Mouse (Mus musculus): Measurements from ENCODE around the gene Rnf217. TPM values are rescaled to one million over a fixed set of nuclear protein-coding genes. Genes with fewer than 3 reads are reported as not detected.
A peak's percentile ranks its signal among the peaks of the same experiment; 100 is the strongest.

Rnf217 gene
- polyA plus RNA-seq, 1 experiment from 2014 or later = 0.15 TPM

- Histone ChIP-seq H3K36me3 (ENCODE audit: control insufficient read depth, insufficient read depth) (no peaks in the 10 kb centered on the region), H3K4me2 (ENCODE audit: low read depth, low read length) (peak overlapping the region; percentile 61), H3K9me3 (replicated peaks; ENCODE audit: control insufficient read depth, low read length) (no peaks in the 10 kb centered on the region), H3K27ac (ENCODE audit: low read length) (no peak overlapping the region), H3K4me3 (ENCODE audit: low read depth, low read length) (no peak overlapping the region; the same call in 1 of the 2 replicates), H3K9ac (ENCODE audit: low read depth, low read length) (no peak overlapping the region), H3K4me1 (ENCODE audit: control insufficient read depth, low read depth, low read length) (no peaks in the 10 kb centered on the region), H3K27me3 (ENCODE audit: control insufficient read depth, insufficient read depth, low read depth, low read length) (peaks cover 20% of the 10 kb centered on the region)
- 24% methylated on average over 11 of the region's 11 CpGs for WGBS (ENCODE audit: insufficient replicate concordance)
- no peak for ATAC-seq (ENCODE audit: low read depth)
These were observed 1.8 kb downstream of the Rnf217 start for GRCm38 (mm10) chr10:31606981-31607867.

GRCm38 (mm10) chr10:31603855-31604254 is 5.1 kb downstream of the Rnf217 start:
- Histone ChIP-seq H3K9me3 (replicated peaks; ENCODE audit: control insufficient read depth, low read length) (no peaks in the 10 kb centered on the region), H3K4me3 (ENCODE audit: low read depth, low read length) (no peak overlapping the region), H3K27ac (ENCODE audit: low read length) (no peak overlapping the region), H3K4me1 (ENCODE audit: control insufficient read depth, low read depth, low read length) (no peaks in the 10 kb centered on the region), H3K36me3 (ENCODE audit: control insufficient read depth, insufficient read depth) (no peaks in the 10 kb centered on the region), H3K9ac (ENCODE audit: low read depth, low read length) (no peak overlapping the region), H3K27me3 (ENCODE audit: control insufficient read depth, insufficient read depth, low read depth, low read length) (peaks cover 11% of the 10 kb centered on the region), H3K4me2 (ENCODE audit: low read depth, low read length) (no peak overlapping the region)
- WGBS (ENCODE audit: insufficient replicate concordance) = 68% methylated on average over 4 of the region's 4 CpGs
- no peak for ATAC-seq (ENCODE audit: low read depth)

GRCm38 (mm10) chr10:31600116-31600515 is 8.9 kb downstream of the Rnf217 start:
- no peak for ATAC-seq (ENCODE audit: low read depth)
- Histone ChIP-seq H3K27ac (ENCODE audit: low read length) (no peak overlapping the region), H3K9me3 (replicated peaks; ENCODE audit: control insufficient read depth, low read length) (no peaks in the 10 kb centered on the region), H3K27me3 (ENCODE audit: control insufficient read depth, insufficient read depth, low read depth, low read length) (no peaks in the 10 kb centered on the region), H3K36me3 (ENCODE audit: control insufficient read depth, insufficient read depth) (no peaks in the 10 kb centered on the region), H3K4me3 (ENCODE audit: low read depth, low read length) (no peak overlapping the region), H3K9ac (ENCODE audit: low read depth, low read length) (no peak overlapping the region), H3K4me2 (ENCODE audit: low read depth, low read length) (no peak overlapping the region), H3K4me1 (ENCODE audit: control insufficient read depth, low read depth, low read length) (no peaks in the 10 kb centered on the region)
- WGBS (ENCODE audit: insufficient replicate concordance) = 56% methylated on average over 6 of the region's 6 CpGs

- no peak overlapping the region for H3K27ac ChIP-seq (ENCODE audit: low read length)
- H3K27me3 ChIP-seq (ENCODE audit: control insufficient read depth, insufficient read depth, low read depth, low read length) = no peaks in the 10 kb centered on the region
- no peak overlapping the region for H3K4me2 ChIP-seq (ENCODE audit: low read depth, low read length)
- no peak overlapping the region for H3K4me3 ChIP-seq (ENCODE audit: low read depth, low read length)
- 0 out of 2 replicates have a peak, but pooled peaks cover under 1% of the 10 kb centered on the region for H3K4me1 ChIP-seq (ENCODE audit: control insufficient read depth, low read depth, low read length)
- WGBS (ENCODE audit: insufficient replicate concordance) = 52% methylated on average over 2 of the region's 2 CpGs
- no peaks in the 10 kb centered on the region for H3K9me3 ChIP-seq (replicated peaks; ENCODE audit: control insufficient read depth, low read length)
- no peak overlapping the region for H3K9ac ChIP-seq (ENCODE audit: low read depth, low read length)
- ATAC-seq (ENCODE audit: low read depth) = no peak
- no peaks in the 10 kb centered on the region for H3K36me3 ChIP-seq (ENCODE audit: control insufficient read depth, insufficient read depth)
These were observed 11.1 kb downstream of the Rnf217 start for GRCm38 (mm10) chr10:31597886-31598285.

- Histone ChIP-seq H3K36me3 (ENCODE audit: control insufficient read depth, insufficient read depth) (no peaks in the 10 kb centered on the region), H3K9ac (ENCODE audit: low read depth, low read length) (no peak overlapping the region), H3K4me2 (ENCODE audit: low read depth, low read length) (no peak overlapping the region), H3K27ac (ENCODE audit: low read length) (no peak overlapping the region), H3K9me3 (replicated peaks; ENCODE audit: control insufficient read depth, low read length) (no peaks in the 10 kb centered on the region), H3K27me3 (ENCODE audit: control insufficient read depth, insufficient read depth, low read depth, low read length) (no peaks in the 10 kb centered on the region), H3K4me3 (ENCODE audit: low read depth, low read length) (no peak overlapping the region), H3K4me1 (ENCODE audit: control insufficient read depth, low read depth, low read length) (0 out of 2 replicates have a peak, but pooled peaks cover 3% of the 10 kb centered on the region)
- ATAC-seq (ENCODE audit: low read depth) = no peak
- 58% methylated on average over 4 of the region's 4 CpGs for WGBS (ENCODE audit: insufficient replicate concordance)
These were observed 12.2 kb downstream of the Rnf217 start for GRCm38 (mm10) chr10:31596804-31597203.

GRCm38 (mm10) chr10:31595326-31595725 is 13.7 kb downstream of the Rnf217 start:
- Histone ChIP-seq H3K4me3 (ENCODE audit: low read depth, low read length) (no peak overlapping the region), H3K4me2 (ENCODE audit: low read depth, low read length) (no peak overlapping the region), H3K4me1 (ENCODE audit: control insufficient read depth, low read depth, low read length) (0 out of 2 replicates have a peak, but pooled peaks cover 3% of the 10 kb centered on the region), H3K27me3 (ENCODE audit: control insufficient read depth, insufficient read depth, low read depth, low read length) (no peaks in the 10 kb centered on the region), H3K9ac (ENCODE audit: low read depth, low read length) (no peak overlapping the region), H3K27ac (ENCODE audit: low read length) (no peak overlapping the region), H3K36me3 (ENCODE audit: control insufficient read depth, insufficient read depth) (no peaks in the 10 kb centered on the region), H3K9me3 (replicated peaks; ENCODE audit: control insufficient read depth, low read length) (no peaks in the 10 kb centered on the region)
- no peak for ATAC-seq (ENCODE audit: low read depth)
- WGBS (ENCODE audit: insufficient replicate concordance) = 80% methylated on average over 4 of the region's 4 CpGs

GRCm38 (mm10) chr10:31592741-31593524 is 16.1 kb downstream of the Rnf217 start:
- Histone ChIP-seq H3K36me3 (ENCODE audit: control insufficient read depth, insufficient read depth) (no peaks in the 10 kb centered on the region), H3K4me1 (ENCODE audit: control insufficient read depth, low read depth, low read length) (0 out of 2 replicates have a peak, but pooled peaks cover 3% of the 10 kb centered on the region), H3K4me3 (ENCODE audit: low read depth, low read length) (no peak overlapping the region), H3K9ac (ENCODE audit: low read depth, low read length) (no peak overlapping the region), H3K27me3 (ENCODE audit: control insufficient read depth, insufficient read depth, low read depth, low read length) (no peaks in the 10 kb centered on the region), H3K27ac (ENCODE audit: low read length) (no peak overlapping the region), H3K9me3 (replicated peaks; ENCODE audit: control insufficient read depth, low read length) (no peaks in the 10 kb centered on the region), H3K4me2 (ENCODE audit: low read depth, low read length) (no peak overlapping the region)
- WGBS (ENCODE audit: insufficient replicate concordance) = 38% methylated on average over 9 of the region's 9 CpGs
- ATAC-seq (ENCODE audit: low read depth) = no peak

GRCm38 (mm10) chr10:31592095-31592740 is 16.8 kb downstream of the Rnf217 start:
- ATAC-seq (ENCODE audit: low read depth) = no peak
- H3K27ac ChIP-seq (ENCODE audit: low read length) = no peak overlapping the region
- WGBS (ENCODE audit: insufficient replicate concordance) = 41% methylated on average over 3 of the region's 3 CpGs
- no peaks in the 10 kb centered on the region for H3K36me3 ChIP-seq (ENCODE audit: control insufficient read depth, insufficient read depth)
- H3K27me3 ChIP-seq (ENCODE audit: control insufficient read depth, insufficient read depth, low read depth, low read length) = no peaks in the 10 kb centered on the region
- H3K4me3 ChIP-seq (ENCODE audit: low read depth, low read length) = no peak overlapping the region
- 0 out of 2 replicates have a peak, but pooled peaks cover 3% of the 10 kb centered on the region for H3K4me1 ChIP-seq (ENCODE audit: control insufficient read depth, low read depth, low read length)
- no peak overlapping the region for H3K4me2 ChIP-seq (ENCODE audit: low read depth, low read length)
- H3K9ac ChIP-seq (ENCODE audit: low read depth, low read length) = no peak overlapping the region
- no peaks in the 10 kb centered on the region for H3K9me3 ChIP-seq (replicated peaks; ENCODE audit: control insufficient read depth, low read length)

All from liver, embryonic 16.5 days (tissue).